Mouse (Mus musculus) liver, adult (tissue): ENCODE results near the gene Ccdc96.

Source experiments
- GATA4 ChIP-seq: IDR thresholded peaks from 2 replicates; pipeline ENCODE4 v1.6.1; 2014; ENCODE audit warnings: mild to moderate bottlenecking, low read length; ENCODE audit not compliant: insufficient replicate concordance

The Ccdc96 gene

DNA sequence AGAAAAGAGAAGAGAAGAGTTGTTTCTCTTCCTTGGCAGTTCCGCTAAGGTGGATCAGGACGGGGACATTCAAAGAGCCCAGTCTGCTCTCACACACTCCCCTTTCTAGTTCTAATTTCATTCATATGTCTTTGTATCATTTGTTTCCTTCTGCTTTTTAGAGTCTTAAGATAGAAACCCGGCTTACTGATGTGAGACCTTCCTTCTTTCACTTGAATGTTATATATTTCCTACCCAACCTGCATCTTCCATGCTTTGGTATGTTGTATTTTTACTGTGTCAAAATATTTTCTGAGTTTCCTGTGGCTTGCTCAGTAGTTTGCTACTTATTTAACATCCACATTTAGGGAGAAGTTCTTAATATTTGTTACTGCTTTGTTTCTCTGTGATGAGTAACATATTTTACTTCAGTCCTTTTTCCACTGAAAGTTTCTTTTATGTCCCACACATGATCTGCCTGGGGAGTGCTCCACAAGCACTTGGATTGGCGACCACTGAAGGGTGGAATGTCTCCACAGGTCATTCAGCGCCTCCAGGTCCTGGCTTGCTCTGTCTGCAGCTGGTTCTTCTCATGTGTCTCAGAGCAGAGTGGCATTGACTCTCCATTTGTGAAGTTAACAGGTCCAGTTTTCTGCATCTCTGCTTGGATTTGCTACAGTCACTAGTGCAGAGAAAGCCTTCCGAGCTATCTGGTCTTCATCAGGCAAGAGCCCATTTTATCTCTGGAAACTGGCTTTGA, 51.2 kb downstream of the Ccdc96 start:
- TF ChIP-seq GATA4, result no peak

DNA sequence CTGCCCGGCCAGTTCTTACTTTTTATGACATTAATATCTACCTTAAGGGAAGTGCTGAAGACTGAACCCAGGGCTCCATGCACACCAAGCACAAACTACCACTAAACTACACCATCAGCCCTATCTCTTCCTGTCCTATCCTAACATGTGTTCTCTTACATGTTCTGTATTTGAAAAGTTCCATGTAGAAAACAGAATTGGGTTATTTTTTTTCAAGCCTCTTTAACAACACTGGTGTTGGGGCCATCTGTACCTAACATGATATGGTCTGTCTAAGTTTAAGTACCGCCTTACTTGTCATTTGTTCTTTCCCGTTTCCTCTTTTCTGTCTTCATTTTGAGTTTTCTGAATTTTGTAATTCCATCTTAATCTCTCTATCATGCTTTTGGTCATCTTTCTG, 52.0 kb downstream of the Ccdc96 start:
- TF ChIP-seq GATA4, result no peak
